ENCODE assay signal across 25 mouse cellular contexts in genomic region chr14:31181512-31181911, GRCm38 (mm10). TPM values are rescaled to one million over a fixed set of nuclear protein-coding genes. Genes with fewer than 3 reads are reported as not detected.
DNase-seq lines count a peak whose midpoint lies in the region; ATAC-seq and TF ChIP-seq lines count a peak whose summit lies in the region.
"Had no signal": no experiment of that assay in that cellular context is flagged by ENCODE, and none has a peak within 500 bp of the region (broad histone marks: within the 10 kb centered on the region; RNA-seq: fewer than 3 reads in every experiment).

No protein-coding gene starts in this region.

- no peaks in the 10 kb centered on the region for H3K27me3 ChIP-seq in intestine, postnatal 0 days (replicated peaks; ENCODE audit: control insufficient read depth, insufficient read depth, low read length)
- H3K27me3 ChIP-seq in intestine, embryonic 16.5 days (replicated peaks; ENCODE audit: control insufficient read depth, insufficient read depth, low read length) = no peaks in the 10 kb centered on the region
- H3K27me3 ChIP-seq in lung, embryonic 15.5 days = no peaks in the 10 kb centered on the region
- no peaks in the 10 kb centered on the region for H3K27me3 ChIP-seq in hindbrain, embryonic 10.5 days (ENCODE audit: insufficient read depth, poor library complexity, severe bottlenecking)
- H3K27me3 ChIP-seq: embryonic facial prominence, embryonic 15.5 days; hindbrain, embryonic 15.5 days; kidney, embryonic 15.5 days; midbrain, embryonic 15.5 days; neural tube, embryonic 12.5 days had no signal

- H3K4me1 ChIP-seq in intestine, postnatal 0 days (replicated peaks; ENCODE audit: control insufficient read depth, insufficient read depth, low read length) = no peaks in the 10 kb centered on the region
- H3K4me1 ChIP-seq in intestine, embryonic 16.5 days (ENCODE audit: control insufficient read depth, insufficient read depth, low read length) = peaks cover 3% of the 10 kb centered on the region; the same call in 1 of the 2 replicates
- H3K4me1 ChIP-seq in lung, embryonic 15.5 days = peaks cover 10% of the 10 kb centered on the region
- peaks cover 9% of the 10 kb centered on the region for H3K4me1 ChIP-seq in lung, adult 2 months (ENCODE audit: control insufficient read depth, insufficient read depth, low read length)
- H3K4me1 ChIP-seq in hindbrain, embryonic 10.5 days (replicated peaks) = no peaks in the 10 kb centered on the region
- H3K4me1 ChIP-seq: embryonic facial prominence, embryonic 15.5 days; hindbrain, embryonic 15.5 days; midbrain, embryonic 15.5 days; neural tube, embryonic 12.5 days had no signal

- no peak overlapping the region for H3K9ac ChIP-seq in intestine, postnatal 0 days (ENCODE audit: low read depth, low read length)
- no peak overlapping the region for H3K9ac ChIP-seq in intestine, embryonic 16.5 days (ENCODE audit: low read depth, low read length)
- no peak overlapping the region for H3K9ac ChIP-seq in lung, embryonic 15.5 days
- H3K9ac ChIP-seq: embryonic facial prominence, embryonic 15.5 days; hindbrain, embryonic 15.5 days; kidney, embryonic 15.5 days; liver, embryonic 14.5 days; midbrain, embryonic 15.5 days; neural tube, embryonic 12.5 days had no signal

- no peak for ATAC-seq in intestine, postnatal 0 days
- no peak for ATAC-seq in intestine, embryonic 16.5 days
- no peak for ATAC-seq in lung, embryonic 15.5 days (ENCODE audit: borderline replicate concordance, extremely low read depth, low FRiP score, low TSS enrichment)
- ATAC-seq in megakaryocyte progenitor cell, adult 5-6 weeks (replicated peaks; ENCODE audit: poor library complexity) = no peak
- ATAC-seq: forebrain, embryonic 14.5 days; midbrain, embryonic 15.5 days had no signal

- DNase-seq in heart, adult 11 months = peak; percentile 95
- no peak for DNase-seq in heart, postnatal 4 days
- DNase-seq in lung, adult 2 months = no peak
- DNase-seq in hindbrain, embryonic 10.5 days (ENCODE audit: low spot score) = no peak
- DNase-seq: adrenal gland, postnatal 14 days; cerebellum, adult 9-10 months; heart, postnatal 36 days; left cerebral cortex, postnatal 4 days; lung, postnatal 36 days; right cerebral cortex, postnatal 14 days; thymus, adult 2 months had no signal

- 0 out of 2 replicates have a peak overlapping the region, but pooled peaks have one; percentile 35 for H3K4me2 ChIP-seq in intestine, postnatal 0 days (replicated peaks; ENCODE audit: low read depth)
- no peak overlapping the region for H3K4me2 ChIP-seq in intestine, embryonic 16.5 days (ENCODE audit: low read depth, low read length)
- H3K4me2 ChIP-seq in lung, embryonic 15.5 days = no peak overlapping the region
- H3K4me2 ChIP-seq: embryonic facial prominence, embryonic 15.5 days; hindbrain, embryonic 15.5 days; kidney, embryonic 15.5 days; midbrain, embryonic 15.5 days; neural tube, embryonic 12.5 days had no signal

- 0 out of 2 replicates have a peak overlapping the region, but pooled peaks have one; percentile 12 for H3K4me3 ChIP-seq in intestine, postnatal 0 days (ENCODE audit: low read depth, low read length)
- no peak overlapping the region for H3K4me3 ChIP-seq in intestine, embryonic 16.5 days (ENCODE audit: low read length)
- no peak overlapping the region for H3K4me3 ChIP-seq in lung, embryonic 15.5 days
- no peak overlapping the region for H3K4me3 ChIP-seq in lung, adult 2 months (replicated peaks; ENCODE audit: extremely low read depth, low read depth, low read length)
- no peak overlapping the region for H3K4me3 ChIP-seq in hindbrain, embryonic 10.5 days
- H3K4me3 ChIP-seq: embryonic facial prominence, embryonic 15.5 days; hindbrain, embryonic 15.5 days; kidney, embryonic 15.5 days; midbrain, embryonic 15.5 days; neural tube, embryonic 12.5 days had no signal

- peak overlapping the region; percentile 35; the same call in 1 of the 2 replicates for H3K27ac ChIP-seq in intestine, postnatal 0 days (ENCODE audit: low read depth, low read length)
- H3K27ac ChIP-seq in intestine, embryonic 16.5 days (ENCODE audit: low read length) = no peak overlapping the region
- H3K27ac ChIP-seq in lung, embryonic 15.5 days = peak overlapping the region; percentile 42; the same call in 1 of the 2 replicates
- no peak overlapping the region for H3K27ac ChIP-seq in hindbrain, embryonic 10.5 days
- H3K27ac ChIP-seq: embryonic facial prominence, embryonic 15.5 days; hindbrain, embryonic 15.5 days; kidney, embryonic 15.5 days; liver, embryonic 14.5 days; midbrain, embryonic 15.5 days; neural tube, embryonic 12.5 days; stomach, postnatal 0 days had no signal

- 80% methylated on average over 4 of the region's 4 CpGs for WGBS in intestine, postnatal 0 days
- WGBS in intestine, embryonic 16.5 days = 87% methylated on average over 4 of the region's 4 CpGs
- 71% methylated on average over 4 of the region's 4 CpGs for whole genome bisulfite sequencing in lung, embryonic 15.5 days
- 75% methylated on average over 4 of the region's 4 CpGs for WGBS in lung, adult 2 months
- WGBS in hindbrain, embryonic 10.5 days = 92% methylated on average over 4 of the region's 4 CpGs

- TF ChIP-seq CTCF in intestine, postnatal 0 days (IDR thresholded peaks at IDR 0.05; ENCODE audit: low read depth) = no peak
- TF ChIP-seq CTCF in lung, adult 2 months (IDR thresholded peaks at IDR 0.05; ENCODE audit: insufficient read depth, low read length) = no peak

- peaks cover 95% of the 10 kb centered on the region for H3K36me3 ChIP-seq in intestine, postnatal 0 days (ENCODE audit: control insufficient read depth, insufficient read depth)
- peaks cover 33% of the 10 kb centered on the region for H3K36me3 ChIP-seq in intestine, embryonic 16.5 days (ENCODE audit: control insufficient read depth, insufficient read depth, low read length)
- peaks cover 97% of the 10 kb centered on the region for H3K36me3 ChIP-seq in lung, embryonic 15.5 days
- H3K36me3 ChIP-seq in hindbrain, embryonic 10.5 days = peaks cover 100% of the 10 kb centered on the region

- no peak for TF ChIP-seq POLR2A in lung, adult 2 months (IDR thresholded peaks at IDR 0.05; ENCODE audit: borderline replicate concordance, extremely low read depth, low read depth, low read length)

- H3K9me3 ChIP-seq in intestine, postnatal 0 days (ENCODE audit: control insufficient read depth) = no peaks in the 10 kb centered on the region
- no peaks in the 10 kb centered on the region for H3K9me3 ChIP-seq in intestine, embryonic 16.5 days (ENCODE audit: control insufficient read depth, low read length)
- H3K9me3 ChIP-seq in lung, embryonic 15.5 days = no peaks in the 10 kb centered on the region
- no peaks in the 10 kb centered on the region for H3K9me3 ChIP-seq in hindbrain, embryonic 10.5 days
- H3K9me3 ChIP-seq: embryonic facial prominence, embryonic 15.5 days; hindbrain, embryonic 15.5 days; kidney, embryonic 15.5 days; midbrain, embryonic 15.5 days; neural tube, embryonic 12.5 days had no signal

RNA-seq across cellular contexts. Expression of gene Stab1, which starts 13.1 kb away (rescaled TPM):
- total RNA-seq in heart, postnatal 4 days (2021) = 10 to 100 TPM; 77.1 to 84.3 TPM
- polyA plus RNA-seq in intestine, postnatal 0 days (2015; fragmentation: Nextera tagmentation; extraction: Ambion mirVana) = 20.6 and 23.1 TPM in 2 replicates
- polyA plus RNA-seq in intestine, embryonic 16.5 days (2015; fragmentation: Nextera tagmentation; extraction: Ambion mirVana) = 19.0 and 24.5 TPM in 2 replicates
- 45.3 and 53.6 TPM in 2 replicates for polyA plus RNA-seq in lung, embryonic 15.5 days (2015; fragmentation: Nextera tagmentation; extraction: Ambion mirVana)
- polyA plus RNA-seq in lung, adult 2 months (2012; rRNA removed) = 114 and 136 TPM in 2 replicates
- 3.2 and 6.7 TPM in 2 replicates for total RNA-seq in megakaryocyte progenitor cell, adult 5-6 weeks (2015)
- total RNA-seq in megakaryocyte progenitor cell, adult 5-6 weeks (2017) = 0.44 and 0.87 TPM in 2 replicates
- polyA plus RNA-seq in hindbrain, embryonic 10.5 days (2016; fragmentation: Nextera tagmentation; extraction: Ambion mirVana) = 23.0 and 25.7 TPM in 2 replicates
- total RNA-seq: common myeloid progenitor, adult 5-6 weeks; granulocyte monocyte progenitor cell, adult 5-6 weeks had no signal

RNA-seq across cellular contexts. Expression of gene Tnnc1, which starts 26.6 kb away (rescaled TPM):
- total RNA-seq in heart, postnatal 4 days (2021) = 1,000 to 10,000 TPM; 5,292 to 5,773 TPM
- 1.4 and 1.6 TPM in 2 replicates for polyA plus RNA-seq in intestine, postnatal 0 days (2015; fragmentation: Nextera tagmentation; extraction: Ambion mirVana)
- polyA plus RNA-seq in intestine, embryonic 16.5 days (2015; fragmentation: Nextera tagmentation; extraction: Ambion mirVana) = 3.5 and 3.7 TPM in 2 replicates
- polyA plus RNA-seq in lung, embryonic 15.5 days (2015; fragmentation: Nextera tagmentation; extraction: Ambion mirVana) = 91.8 and 115 TPM in 2 replicates
- polyA plus RNA-seq in lung, adult 2 months (2012; rRNA removed) = 25.4 and 32.2 TPM in 2 replicates
- total RNA-seq in megakaryocyte progenitor cell, adult 5-6 weeks (2015) = 0.94 TPM in 1 of 2 replicates, not detected in the other
- total RNA-seq in megakaryocyte progenitor cell, adult 5-6 weeks (2017) = 0.54 and 0.87 TPM in 2 replicates
- 1.5 and 4.3 TPM in 2 replicates for polyA plus RNA-seq in hindbrain, embryonic 10.5 days (2016; fragmentation: Nextera tagmentation; extraction: Ambion mirVana)
- total RNA-seq: common myeloid progenitor, adult 5-6 weeks had no signal

RNA-seq across cellular contexts. Expression of gene Nisch, which starts 35.2 kb away (rescaled TPM):
- 100 to 1,000 TPM; 301 to 310 TPM for total RNA-seq in heart, postnatal 4 days (2021)
- polyA plus RNA-seq in intestine, postnatal 0 days (2015; fragmentation: Nextera tagmentation; extraction: Ambion mirVana) = 74.1 and 78.8 TPM in 2 replicates
- polyA plus RNA-seq in intestine, embryonic 16.5 days (2015; fragmentation: Nextera tagmentation; extraction: Ambion mirVana) = 217 and 228 TPM in 2 replicates
- 387 and 413 TPM in 2 replicates for polyA plus RNA-seq in lung, embryonic 15.5 days (2015; fragmentation: Nextera tagmentation; extraction: Ambion mirVana)
- polyA plus RNA-seq in lung, adult 2 months (2012; rRNA removed) = 412 and 458 TPM in 2 replicates
- 94.2 and 113 TPM in 2 replicates for total RNA-seq in megakaryocyte progenitor cell, adult 5-6 weeks (2015)
- total RNA-seq in megakaryocyte progenitor cell, adult 5-6 weeks (2017) = 69.7 and 88.2 TPM in 2 replicates
- 432 and 459 TPM in 2 replicates for polyA plus RNA-seq in hindbrain, embryonic 10.5 days (2016; fragmentation: Nextera tagmentation; extraction: Ambion mirVana)

RNA-seq across cellular contexts. Expression of gene Sema3g, which starts 36.1 kb away (rescaled TPM):
- 10 to 100 TPM in 1 of 2 experiments, 1 to 10 TPM in 1; 9.2 to 11.4 TPM for total RNA-seq in heart, postnatal 4 days (2021)
- polyA plus RNA-seq in intestine, postnatal 0 days (2015; fragmentation: Nextera tagmentation; extraction: Ambion mirVana) = 0.61 and 0.74 TPM in 2 replicates
- polyA plus RNA-seq in intestine, embryonic 16.5 days (2015; fragmentation: Nextera tagmentation; extraction: Ambion mirVana) = 0.51 and 0.67 TPM in 2 replicates
- polyA plus RNA-seq in lung, embryonic 15.5 days (2015; fragmentation: Nextera tagmentation; extraction: Ambion mirVana) = 2.1 and 2.5 TPM in 2 replicates
- 95.9 and 109 TPM in 2 replicates for polyA plus RNA-seq in lung, adult 2 months (2012; rRNA removed)
- 0.02 TPM in 1 of 2 replicates, not detected in the other for total RNA-seq in megakaryocyte progenitor cell, adult 5-6 weeks (2015)
- 0.04 TPM in 1 of 2 replicates, not detected in the other for total RNA-seq in megakaryocyte progenitor cell, adult 5-6 weeks (2017)
- polyA plus RNA-seq in hindbrain, embryonic 10.5 days (2016; fragmentation: Nextera tagmentation; extraction: Ambion mirVana) = 0.78 and 0.91 TPM in 2 replicates
- total RNA-seq: common myeloid progenitor, adult 5-6 weeks; granulocyte monocyte progenitor cell, adult 5-6 weeks had no signal

RNA-seq across cellular contexts. Expression of gene Nt5dc2, which starts 50.7 kb away (rescaled TPM):
- total RNA-seq in heart, postnatal 4 days (2021) = 10 to 100 TPM; 91.8 to 93.8 TPM
- 31.2 and 34.9 TPM in 2 replicates for polyA plus RNA-seq in intestine, postnatal 0 days (2015; fragmentation: Nextera tagmentation; extraction: Ambion mirVana)
- polyA plus RNA-seq in intestine, embryonic 16.5 days (2015; fragmentation: Nextera tagmentation; extraction: Ambion mirVana) = 205 and 208 TPM in 2 replicates
- 451 and 472 TPM in 2 replicates for polyA plus RNA-seq in lung, embryonic 15.5 days (2015; fragmentation: Nextera tagmentation; extraction: Ambion mirVana)
- polyA plus RNA-seq in lung, adult 2 months (2012; rRNA removed) = 147 and 266 TPM in 2 replicates
- total RNA-seq in megakaryocyte progenitor cell, adult 5-6 weeks (2015) = 90.7 and 110 TPM in 2 replicates
- 136 and 153 TPM in 2 replicates for total RNA-seq in megakaryocyte progenitor cell, adult 5-6 weeks (2017)
- polyA plus RNA-seq in hindbrain, embryonic 10.5 days (2016; fragmentation: Nextera tagmentation; extraction: Ambion mirVana) = 610 and 619 TPM in 2 replicates

Comparison
In these comparisons a context has a peak if more than half of its experiments do, and no peak if none do; other contexts are left out.
1. H3K27ac ChIP-seq: peak in intestine, postnatal 0 days (single experiment) and lung, embryonic 15.5 days (single experiment); none in intestine, embryonic 16.5 days (single experiment) and hindbrain, embryonic 10.5 days (single experiment).